Mouse (Mus musculus): Measurements from ENCODE around the gene Lrp5.

Lrp5 gene

DNA sequence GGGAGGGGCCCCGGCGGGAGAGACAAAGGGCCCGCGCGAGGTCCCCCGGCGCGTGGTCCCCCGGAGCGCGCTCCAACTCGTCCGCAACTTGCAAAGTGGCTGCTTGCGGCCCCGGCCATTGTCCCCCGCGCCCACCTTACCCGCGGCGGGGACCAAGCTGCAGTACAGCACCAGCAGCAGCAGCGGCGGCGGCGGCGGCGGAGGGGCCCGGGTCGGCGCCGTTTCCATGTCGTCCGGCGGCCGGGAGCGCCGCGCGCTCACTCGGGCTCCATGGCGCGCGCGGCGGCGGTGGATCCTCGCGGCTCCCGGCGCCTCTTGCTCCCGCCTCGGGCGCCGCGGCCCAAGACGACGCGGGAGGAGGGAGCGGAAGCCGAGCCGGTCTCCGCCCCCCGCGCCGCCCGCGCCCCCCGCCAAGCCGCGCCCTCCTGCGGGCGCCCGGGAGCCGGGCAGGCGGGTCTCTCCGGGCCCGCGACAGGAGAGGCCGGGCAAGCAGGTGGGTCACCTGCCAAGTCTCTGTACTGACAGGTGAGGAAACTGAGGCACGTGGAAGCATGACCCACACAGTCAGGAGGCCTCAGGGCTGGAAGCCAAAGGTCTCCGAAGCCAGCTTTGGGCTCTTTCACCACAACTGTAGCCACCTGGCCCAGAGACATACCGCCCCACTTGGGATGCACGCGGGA, at the start of gene Lrp5:
TSS of gene Lrp5 (minus strand) at position 350 of the 680 bp plus-strand sequence.
- no peak for DNase-seq (ENCODE audit: low spot score in 2 of 2)

GRCm38 (mm10) chr19:3736001-3736400, 49.6 kb upstream of the Lrp5 start:
- no peak for DNase-seq (ENCODE audit: low spot score in 2 of 2)

DNA sequence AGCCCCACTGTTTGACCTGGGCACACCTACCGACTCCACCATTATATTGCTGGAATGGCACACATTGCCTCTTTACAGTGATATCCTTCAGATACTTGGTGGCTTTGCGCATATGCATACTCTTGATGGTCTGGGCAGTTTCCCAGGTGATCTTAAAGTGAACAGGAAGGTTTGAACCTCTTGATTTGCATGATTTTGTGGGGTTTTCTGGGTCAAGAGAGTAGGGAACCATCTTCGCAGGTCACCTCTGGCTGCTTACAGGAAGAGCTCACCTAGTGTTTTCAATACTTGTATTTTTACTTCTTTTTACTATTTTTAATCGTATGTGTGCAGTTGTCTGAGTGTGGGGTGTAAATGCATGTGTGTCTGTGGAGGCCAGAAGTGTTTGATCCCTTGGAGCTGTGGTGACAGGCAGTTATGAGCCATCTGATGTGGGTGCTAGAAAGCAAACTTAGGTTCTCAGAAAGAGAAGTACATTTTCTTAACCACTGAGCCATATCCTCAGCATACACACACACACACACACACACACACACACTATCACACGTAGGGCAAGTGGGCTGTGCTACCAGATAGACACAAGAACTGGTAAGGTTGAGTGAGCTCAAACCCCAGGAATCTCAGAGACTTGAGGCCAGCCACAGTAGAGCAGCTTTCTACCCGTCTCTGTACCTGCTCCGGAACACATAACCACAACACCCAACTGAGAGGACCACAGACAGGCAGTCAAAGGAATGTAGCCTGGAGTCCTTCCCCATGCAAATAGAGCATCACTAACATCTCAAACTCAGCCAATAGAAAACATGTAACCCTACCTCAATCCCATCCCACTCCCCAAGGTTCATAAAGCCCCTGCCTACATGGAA, 44.6 kb upstream of the Lrp5 start:
- DNase-seq (ENCODE audit: low spot score in 2 of 2): peak; percentile 58 to 69

DNA sequence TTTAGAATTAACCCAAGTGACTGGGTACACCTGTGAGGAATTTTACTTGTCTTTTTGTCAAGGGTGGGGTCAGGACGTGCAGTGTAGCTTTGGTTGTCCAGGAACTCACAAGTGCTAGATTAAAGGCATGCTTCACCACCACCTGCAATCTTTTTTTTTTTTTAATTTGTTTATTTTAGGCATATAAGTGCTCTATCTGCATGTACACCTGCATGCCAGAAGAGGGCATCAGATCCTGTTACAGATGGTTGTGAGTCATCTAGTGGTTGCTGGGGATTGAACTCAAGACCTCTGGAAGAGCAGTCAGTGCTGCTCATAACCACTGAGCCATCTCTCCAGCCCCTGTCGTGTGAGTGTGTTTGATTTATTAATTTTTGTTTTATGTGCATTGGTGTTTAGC, 42.5 kb upstream of the Lrp5 start:
- DNase-seq (ENCODE audit: low spot score in 2 of 2): no peak

DNA sequence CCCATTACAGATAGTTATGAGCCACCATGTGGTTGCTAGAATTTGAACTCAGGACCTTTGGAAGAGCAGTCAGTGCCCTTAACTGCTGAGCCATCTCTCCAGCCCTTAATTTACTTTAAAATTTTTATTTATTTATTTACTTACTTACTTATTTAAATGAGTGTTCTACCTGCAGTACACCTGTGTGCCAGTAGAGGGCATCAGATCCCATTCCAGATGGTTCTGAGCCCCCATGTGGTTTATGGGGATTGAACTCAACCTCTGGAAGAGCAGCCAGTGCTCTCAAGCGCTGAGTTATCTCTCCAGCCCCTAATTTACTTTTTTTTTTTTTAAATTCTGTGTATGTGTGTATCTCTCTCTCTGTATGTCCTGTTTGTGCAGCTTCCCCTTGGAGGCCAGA, 38.4 kb upstream of the Lrp5 start:
- DNase-seq (ENCODE audit: low spot score in 2 of 2): peak; percentile 31 to 52

DNA sequence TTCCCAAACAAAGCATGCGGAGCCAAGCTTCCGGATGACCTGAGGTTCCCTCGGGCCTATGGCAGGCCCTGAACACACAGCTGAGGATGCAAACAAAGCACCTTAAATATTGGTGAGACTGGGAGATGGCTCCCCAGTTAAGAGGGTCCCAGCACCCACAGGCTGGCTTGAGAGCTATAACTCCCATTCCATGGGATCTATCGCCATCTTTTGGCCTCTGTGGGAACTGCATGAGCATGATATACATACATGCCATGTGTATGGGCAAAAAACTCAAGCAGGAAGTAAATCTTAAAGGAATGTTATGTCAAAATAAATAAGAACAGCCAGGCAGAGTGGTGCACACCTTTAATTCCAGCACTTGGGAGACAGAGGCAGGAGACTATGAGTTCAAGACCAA, 37.5 kb upstream of the Lrp5 start:
- DNase-seq (ENCODE audit: low spot score in 2 of 2): peak in 1 of 2 experiments; percentile 41

- no peak for DNase-seq (ENCODE audit: low spot score in 2 of 2)
These were observed 36.8 kb upstream of the Lrp5 start for GRCm38 (mm10) chr19:3723170-3723569.

DNA sequence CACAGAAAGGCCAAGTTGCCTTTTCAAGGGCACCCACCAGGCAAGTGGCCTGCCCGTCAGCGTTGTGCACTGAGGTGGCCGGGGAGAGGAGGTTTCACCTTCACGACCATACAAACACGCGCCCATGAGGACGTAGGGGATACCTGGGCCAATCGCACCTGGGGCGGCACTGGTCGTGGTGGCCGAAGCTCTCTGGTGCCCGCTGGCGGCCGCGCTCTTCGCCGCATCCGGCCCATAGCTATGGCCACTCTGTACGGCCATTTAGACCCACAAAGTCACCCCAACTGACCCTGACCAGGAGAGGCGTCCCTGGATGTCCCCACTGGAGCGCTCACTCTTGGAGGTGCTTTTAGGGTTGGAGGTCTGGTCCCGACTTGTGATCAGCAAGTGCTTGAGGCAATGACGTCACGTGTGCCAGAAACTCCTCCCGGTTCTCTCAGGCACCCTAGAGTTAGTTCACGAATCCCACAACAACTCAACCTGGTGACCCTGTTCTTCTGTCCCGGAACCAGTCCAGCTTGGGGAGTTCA, 33.1 kb upstream of the Lrp5 start:
- DNase-seq (ENCODE audit: low spot score in 2 of 2): peak; percentile 27

GRCm38 (mm10) chr19:3718481-3719361, 32.4 kb upstream of the Lrp5 start:
- peak; percentile 55 to 63 for DNase-seq (ENCODE audit: low spot score in 2 of 2)

DNA sequence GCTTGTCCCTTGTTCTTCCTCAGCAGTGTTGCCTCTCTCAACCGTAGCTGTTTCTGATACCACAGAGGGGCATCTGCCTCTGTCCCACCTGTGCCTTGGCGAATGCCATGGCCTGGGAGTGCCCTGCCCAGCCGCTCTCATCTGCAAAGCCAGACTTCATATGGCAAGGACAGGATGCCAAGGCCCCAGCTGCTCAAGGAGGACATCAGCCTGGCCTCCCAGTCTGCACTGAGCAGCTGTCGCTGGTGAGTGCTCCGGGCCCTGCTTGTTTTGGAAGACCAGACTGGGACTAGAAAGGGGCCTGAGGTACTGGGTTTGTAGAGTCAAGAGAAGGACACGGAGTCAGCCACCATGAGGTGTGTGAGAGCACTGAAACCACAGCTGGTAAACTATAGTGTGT, 28.0 kb upstream of the Lrp5 start:
- no peak for DNase-seq (ENCODE audit: low spot score in 2 of 2)

- no peak for DNase-seq (ENCODE audit: low spot score in 2 of 2)
These were observed 24.1 kb upstream of the Lrp5 start for GRCm38 (mm10) chr19:3710436-3710835.

DNA sequence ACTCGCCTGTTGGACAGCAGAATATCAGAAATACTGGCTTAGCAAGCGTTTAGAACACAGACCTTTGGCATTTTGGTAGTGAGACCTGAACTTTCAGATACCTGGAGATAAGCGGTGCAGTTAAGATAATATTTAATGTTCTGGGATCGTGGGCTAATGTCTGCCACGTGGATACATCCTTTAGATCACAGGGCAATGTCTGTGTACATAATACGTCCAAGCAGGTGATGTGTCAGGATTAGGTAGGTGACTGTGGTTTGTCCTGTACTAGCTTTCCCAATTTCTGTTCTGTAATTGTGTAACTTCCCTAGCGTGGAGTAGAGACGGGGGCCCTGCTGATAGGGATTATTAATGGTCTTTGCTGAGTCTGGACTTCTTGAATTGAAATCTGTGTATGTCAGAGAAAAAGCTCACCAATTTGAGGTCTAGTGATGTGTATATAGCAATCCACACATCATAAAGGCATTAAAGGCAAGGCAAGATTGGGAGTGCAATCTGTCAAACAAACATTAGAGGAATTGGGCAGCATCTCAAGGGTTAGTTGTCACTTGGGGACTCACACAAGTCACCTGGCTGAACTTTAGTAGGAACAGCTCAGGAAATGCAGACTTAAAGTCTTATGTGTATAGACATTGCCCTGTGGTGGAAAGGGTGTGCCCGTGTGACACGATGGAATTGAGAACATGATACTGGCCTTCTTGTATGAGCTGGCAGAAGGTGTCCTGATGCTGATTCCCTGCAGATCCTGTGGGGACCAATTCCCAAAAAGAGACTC, 22.8 kb upstream of the Lrp5 start:
- no peak for DNase-seq (ENCODE audit: low spot score in 2 of 2)

DNA sequence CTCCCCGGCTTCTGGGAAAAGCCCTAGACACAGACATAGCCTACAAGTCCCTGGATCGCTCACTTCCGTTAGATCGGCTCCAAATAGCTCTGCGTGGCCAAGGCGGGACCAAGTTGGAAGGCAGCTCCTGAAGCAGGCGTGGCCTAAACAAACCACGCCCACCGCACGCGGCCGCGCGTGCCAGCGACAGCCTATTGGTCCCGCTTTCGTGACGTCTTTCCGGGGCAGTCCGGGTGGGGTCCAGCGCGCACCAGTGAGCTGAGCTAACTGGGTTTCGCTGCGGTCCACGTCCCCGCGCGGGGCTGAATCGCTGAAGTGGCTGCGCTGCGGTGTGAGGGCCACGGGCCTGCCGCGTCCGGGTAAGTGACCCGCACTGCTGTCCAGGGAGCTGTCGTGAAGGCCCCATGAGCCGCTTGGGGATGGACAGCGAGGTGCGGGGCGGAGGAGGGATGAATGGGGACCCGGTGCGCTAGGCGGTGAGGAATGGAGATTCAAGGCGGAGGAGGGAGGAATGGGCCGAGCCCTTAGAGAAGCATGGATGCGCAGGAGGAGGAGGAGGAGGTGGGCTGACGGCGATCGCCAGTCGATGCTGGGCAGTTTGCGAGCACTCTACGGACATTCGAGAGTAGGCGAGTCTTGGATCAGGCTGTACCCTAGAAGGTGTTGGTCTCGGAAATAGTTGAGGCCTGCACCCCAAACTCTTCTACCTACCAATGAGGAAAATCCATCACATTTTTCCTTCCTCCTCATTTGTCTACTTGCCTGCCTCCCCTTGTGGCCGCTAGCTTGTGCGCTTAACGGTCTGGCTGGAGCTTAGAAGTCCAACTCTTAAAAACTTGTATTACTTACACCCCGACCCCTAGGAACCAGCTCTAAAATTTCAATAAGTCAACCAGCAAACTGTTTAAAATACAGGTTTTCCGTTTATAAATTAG, 22.0 kb upstream of the Lrp5 start, which contains the start of gene 1810055G02Rik:
TSS of gene 1810055G02Rik (plus strand) at position 216 of the 935 bp plus-strand sequence.
- DNase-seq (ENCODE audit: low spot score in 2 of 2): peak; percentile 93 to 94

GRCm38 (mm10) chr19:3707553-3707952, 21.2 kb upstream of the Lrp5 start:
- no peak for DNase-seq (ENCODE audit: low spot score in 2 of 2)

GRCm38 (mm10) chr19:3706258-3706657, 19.9 kb upstream of the Lrp5 start:
- DNase-seq (ENCODE audit: low spot score in 2 of 2): peak in 1 of 2 experiments; percentile 46

DNA sequence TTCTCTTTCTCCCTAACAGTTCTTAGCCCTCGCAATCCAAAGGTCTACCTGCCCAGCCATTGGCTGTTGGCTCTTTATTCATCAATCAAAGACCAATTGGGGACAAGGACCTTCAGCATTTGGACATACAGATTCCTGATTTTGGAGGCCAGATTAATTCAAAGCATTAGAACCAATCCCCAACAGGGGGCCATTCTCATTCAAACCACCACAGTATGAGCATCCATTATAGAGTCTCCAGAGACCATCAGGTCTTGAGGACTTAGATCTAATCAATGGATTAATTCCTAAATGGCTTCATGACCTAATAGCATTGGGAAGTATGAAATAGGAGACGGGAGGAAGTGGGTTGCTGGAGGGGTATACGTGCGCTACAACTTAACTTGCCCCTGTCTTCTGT, 16.1 kb upstream of the Lrp5 start:
- no peak for DNase-seq (ENCODE audit: low spot score in 2 of 2)

DNA sequence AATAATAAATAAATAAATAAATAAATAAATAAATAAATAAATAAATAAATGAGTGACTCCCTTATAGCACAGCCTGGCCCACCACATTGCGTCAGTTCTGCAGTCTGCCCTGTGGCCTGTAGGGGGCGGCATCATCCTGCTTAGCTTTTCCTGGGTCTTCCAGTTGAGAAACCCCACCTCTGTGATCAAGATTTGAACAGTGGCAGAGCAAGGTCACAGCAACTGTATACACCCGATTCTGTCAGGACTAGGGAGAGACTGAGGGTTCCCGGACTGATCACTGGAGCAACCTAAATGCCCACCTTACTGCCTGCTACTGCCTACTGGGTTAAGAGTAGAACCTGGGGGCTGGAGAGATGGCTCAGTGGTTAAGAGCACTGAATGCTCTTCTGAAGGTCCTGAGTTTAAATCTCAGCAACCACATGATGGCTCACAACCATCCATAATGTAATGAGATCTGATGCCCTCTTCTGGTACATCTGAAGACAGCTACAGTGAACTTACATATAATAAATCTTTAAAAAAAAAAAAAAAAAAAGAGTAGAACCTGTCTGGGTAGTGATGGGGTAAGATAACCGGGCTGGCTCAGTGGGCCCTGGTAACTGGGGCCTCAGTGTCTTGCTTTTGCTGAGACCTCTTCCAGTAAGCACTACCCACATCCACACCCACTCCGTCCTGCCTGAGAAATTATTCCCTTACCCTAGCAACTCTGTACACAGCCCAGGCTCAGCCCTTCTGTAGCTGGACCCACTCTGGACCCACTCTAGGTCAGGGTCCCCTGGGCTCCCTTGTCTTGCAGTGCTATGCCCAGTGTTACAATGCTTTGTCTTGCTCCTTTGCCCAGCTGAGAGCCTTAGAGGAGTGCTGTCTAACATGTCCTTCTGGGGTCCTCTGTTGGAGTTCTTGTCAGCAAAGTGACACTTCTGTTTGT, 13.4 kb upstream of the Lrp5 start:
- DNase-seq (ENCODE audit: low spot score in 2 of 2): peak; percentile 58 to 72

- no peak for DNase-seq (ENCODE audit: low spot score in 2 of 2)
These were observed 11.7 kb upstream of the Lrp5 start for GRCm38 (mm10) chr19:3698035-3698434.

DNA sequence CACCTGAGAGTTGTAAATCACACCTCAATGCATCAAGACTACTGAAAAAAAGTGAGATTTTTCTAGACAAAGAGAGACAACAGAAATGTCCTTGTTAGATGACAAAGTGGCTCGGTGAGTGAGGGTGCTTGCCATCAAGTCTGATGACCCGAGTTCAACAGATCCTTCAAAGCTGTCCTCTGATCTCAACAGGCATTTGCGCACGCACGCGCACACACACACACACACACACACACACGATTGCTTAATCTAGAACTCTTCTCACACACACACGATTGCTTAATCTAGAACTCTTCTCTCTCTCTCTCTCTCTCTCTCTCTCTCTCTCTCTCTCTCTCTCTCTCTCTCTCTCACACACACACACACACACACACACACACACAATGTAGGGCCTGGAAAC, 9.6 kb upstream of the Lrp5 start:
- DNase-seq (ENCODE audit: low spot score in 2 of 2): no peak
